Mouse (Mus musculus): ENCODE data around the gene Olfr792. TPM values are rescaled to one million over a fixed set of nuclear protein-coding genes. Genes with fewer than 3 reads are reported as not detected.

Olfr792 gene
- total RNA-seq (2021), result not detected
- long read RNA-seq, experiment 1, result 0 reads
- long read RNA-seq, experiment 2, result 0 reads

DNA sequence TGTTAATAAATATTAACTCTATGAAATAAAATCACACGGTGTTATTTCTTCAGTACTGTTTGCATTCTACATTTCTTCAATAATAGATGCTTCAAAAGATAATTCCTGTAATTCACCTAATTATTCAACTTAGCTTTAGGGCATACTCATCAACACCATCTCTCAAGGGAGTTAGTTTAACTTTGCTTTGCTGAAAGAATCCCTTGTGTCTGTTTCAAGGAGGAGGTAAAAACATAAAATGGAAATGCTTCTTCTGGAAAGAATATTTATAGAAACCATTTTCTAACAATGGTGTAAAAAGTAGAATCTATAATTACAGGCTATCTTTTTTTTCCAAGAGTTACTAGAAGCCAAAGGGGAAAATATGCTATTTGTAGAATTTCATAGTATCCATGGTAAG is at the start of gene Olfr792:
TSS of gene Olfr792 (plus strand) at position 301 of the 400 bp plus-strand sequence.
- intact Hi-C loops (cut with DNase I; ENCODE audit: low total_unique reads), result no loop called here
- DNase-seq, result no peak

- no peak for DNase-seq
- intact Hi-C loops (cut with DNase I; ENCODE audit: low total_unique reads), result no loop called here
Measured at GRCm38 (mm10) chr10:129490101-129490500, 48.9 kb upstream of the Olfr792 start.

DNA sequence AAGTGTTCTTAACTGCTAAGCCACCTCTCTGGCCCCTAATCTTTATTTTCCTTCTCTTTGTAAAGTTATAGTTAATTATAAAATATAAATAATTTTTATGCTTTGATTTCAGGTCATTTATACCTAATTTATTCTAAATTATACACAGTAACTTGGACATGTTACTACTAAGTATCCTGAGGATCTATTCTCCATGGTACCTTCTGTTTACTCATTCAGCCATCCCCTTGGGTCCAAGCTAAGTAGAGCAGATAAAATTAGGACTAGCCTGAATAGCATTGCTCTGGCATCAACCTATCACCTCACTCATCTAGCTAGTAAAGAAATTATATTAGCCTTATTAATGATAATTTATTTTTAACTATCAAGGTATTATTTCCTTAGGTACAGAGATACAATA is 40.8 kb upstream of the Olfr792 start, which contains the start of gene Olfr790:
TSS of gene Olfr790 (plus strand) at position 301 of the 400 bp plus-strand sequence.
- intact Hi-C loops (cut with DNase I; ENCODE audit: low total_unique reads), result no loop called here
- DNase-seq, result no peak

DNA sequence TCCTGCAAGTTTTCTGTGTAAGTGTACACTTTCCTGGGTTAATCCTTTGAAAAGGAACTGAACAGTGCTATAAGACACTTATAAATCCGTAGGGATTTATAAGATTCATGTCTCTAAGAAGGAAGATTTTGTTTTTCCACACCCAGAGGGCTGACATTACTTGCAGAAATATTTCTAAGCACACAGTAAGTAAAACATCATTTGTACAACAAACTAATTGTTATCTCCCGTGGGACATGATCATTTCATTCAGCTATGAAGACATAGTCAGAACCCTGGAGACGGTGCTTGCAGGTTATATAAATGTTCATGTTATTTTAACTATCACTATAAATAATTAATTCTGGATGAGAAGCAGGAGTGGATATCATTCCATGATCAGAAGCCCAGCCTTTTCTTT is 17.5 kb upstream of the Olfr792 start, which contains the start of gene Olfr791:
TSS of gene Olfr791 (plus strand) at position 301 of the 400 bp plus-strand sequence.
- intact Hi-C loops (cut with DNase I; ENCODE audit: low total_unique reads), result no loop called here

DNA sequence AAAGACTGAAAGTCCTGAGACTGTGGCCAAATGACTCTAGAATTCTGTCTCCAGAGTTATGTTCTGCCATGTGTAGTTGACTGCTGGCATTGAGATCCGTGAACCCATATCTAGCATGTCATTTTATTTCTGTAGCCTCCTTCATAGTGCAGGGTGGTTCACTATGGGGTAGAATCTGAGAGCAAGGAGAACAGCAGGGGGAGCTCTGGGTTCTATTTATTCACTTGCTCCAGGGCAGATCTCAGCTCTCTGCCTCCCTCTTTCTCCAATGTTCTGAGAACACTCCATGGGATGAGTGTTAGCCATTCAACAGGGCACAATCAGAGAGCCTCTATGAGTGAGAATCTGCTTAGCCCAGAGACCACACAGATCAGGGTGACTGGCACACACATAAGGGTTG is 10.4 kb downstream of the Olfr792 start:
- DNase-seq, result no peak
- intact Hi-C loops (cut with DNase I; ENCODE audit: low total_unique reads), result no loop called here

More for the DNA sequence above, 17.5 kb upstream of the Olfr792 start, which contains the start of gene Olfr791:
- DNase-seq, result no peak

DNA sequence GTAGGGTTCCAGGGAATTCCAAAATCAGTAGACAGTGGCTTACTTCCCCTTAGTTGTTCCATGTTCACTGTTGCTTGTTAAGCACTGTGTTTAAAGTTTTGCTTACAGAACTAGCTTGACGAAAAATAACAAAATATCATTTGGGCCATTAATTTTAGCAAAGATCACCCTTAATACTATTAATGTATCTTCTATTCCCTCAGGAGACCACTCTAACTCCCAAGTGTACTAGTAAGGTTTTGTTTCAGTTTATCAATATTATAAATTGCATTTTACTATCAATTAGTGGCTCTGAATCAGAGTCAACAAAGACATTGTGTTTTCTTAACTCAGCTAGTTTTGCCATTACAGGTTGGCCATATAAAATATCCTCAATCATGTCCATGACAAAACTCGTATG is 28.4 kb downstream of the Olfr792 start, which contains the start of gene Olfr794:
TSS of gene Olfr794 (plus strand) at position 301 of the 400 bp plus-strand sequence.
- intact Hi-C loops (cut with DNase I; ENCODE audit: low total_unique reads), result loop anchor here (10.0 kb wide), 1 partner anchor 487 kb away; no protein-coding TSS in a partner anchor
- no peak for DNase-seq

- intact Hi-C loops (cut with DNase I; ENCODE audit: low total_unique reads), result no loop called here
- DNase-seq, result no peak
Measured at GRCm38 (mm10) chr10:129577066-129577465, 38.1 kb downstream of the Olfr792 start.

Small RNAs within 50 kb of the gene (microRNA-seq; reads per million reads assigned to microRNA genes)
- gene Gm23252, result 0 reads per million in 2 experiments

Other genes with a start within 250 kb of the Olfr792 start
- not detected for gene Olfr780, start 221.0 kb upstream of the Olfr792 start, total RNA-seq (2021)
- not detected for gene Olfr781, start 210.3 kb upstream of the Olfr792 start, total RNA-seq (2021)
- not detected for gene Olfr782, start 190.3 kb upstream of the Olfr792 start, total RNA-seq (2021)
- under 1 TPM in 1 of 2 experiments, not detected in 1; 0.06 TPM for gene Olfr784, start 155.1 kb upstream of the Olfr792 start, total RNA-seq (2021)
- not detected for gene Olfr785, start 133.7 kb upstream of the Olfr792 start, total RNA-seq (2021)
- gene Olfr786, start 111.9 kb upstream of the Olfr792 start, total RNA-seq (2021), result not detected
- not detected for gene Olfr787, start 77.3 kb upstream of the Olfr792 start, total RNA-seq (2021)
- not detected for gene Olfr788, start 68.2 kb upstream of the Olfr792 start, total RNA-seq (2021)
- gene Olfr789, start 54.4 kb upstream of the Olfr792 start, total RNA-seq (2021), result not detected
- not detected for gene Olfr790, start 40.7 kb upstream of the Olfr792 start, total RNA-seq (2021)
- not detected for gene Olfr791, start 17.4 kb upstream of the Olfr792 start, total RNA-seq (2021)
- not detected for gene Olfr794, start 28.5 kb downstream of the Olfr792 start, total RNA-seq (2021)
- not detected for gene Olfr796, start 73.4 kb downstream of the Olfr792 start, total RNA-seq (2021)
- not detected for gene Olfr798, start 88.8 kb downstream of the Olfr792 start, total RNA-seq (2021)
- gene Olfr799, start 98.3 kb downstream of the Olfr792 start, total RNA-seq (2021), result not detected
- not detected for gene Olfr800, start 118.5 kb downstream of the Olfr792 start, total RNA-seq (2021)
- gene Olfr801, start 134.7 kb downstream of the Olfr792 start, total RNA-seq (2021), result not detected
- not detected for gene Olfr802, start 149.0 kb downstream of the Olfr792 start, total RNA-seq (2021)
- not detected for gene Olfr803, start 155.1 kb downstream of the Olfr792 start, total RNA-seq (2021)
- not detected for gene Olfr804, start 164.0 kb downstream of the Olfr792 start, total RNA-seq (2021)
- not detected for gene Olfr805, start 190.2 kb downstream of the Olfr792 start, total RNA-seq (2021)
- gene Olfr806, start 202.8 kb downstream of the Olfr792 start, total RNA-seq (2021), result not detected
- gene Olfr807, start 218.6 kb downstream of the Olfr792 start, total RNA-seq (2021), result not detected
- not detected for gene Olfr808, start 226.3 kb downstream of the Olfr792 start, total RNA-seq (2021)
- gene Olfr809, start 235.5 kb downstream of the Olfr792 start, total RNA-seq (2021), result not detected

Data from gastrocnemius, postnatal 14 days (tissue).